Mouse (Mus musculus): ENCODE results near the gene Fgfbp1. TPM values are rescaled to one million over a fixed set of nuclear protein-coding genes. Genes with fewer than 3 reads are reported as not detected.

The Fgfbp1 gene
- polyA plus RNA-seq, 1 experiment from 2014 or later: 82.5 TPM

GRCm38 (mm10) chr5:43971156-43971555, 10.4 kb downstream of the Fgfbp1 start:
- no peaks in the 10 kb centered on the region for H3K27me3 ChIP-seq (replicated peaks)
- H3K27ac ChIP-seq: no peak overlapping the region
- no peak overlapping the region for H3K9ac ChIP-seq
- peak; percentile 88 for ATAC-seq
- WGBS: 38% methylated on average over 2 of the region's 2 CpGs
- no peak overlapping the region for H3K4me3 ChIP-seq (replicated peaks)
- H3K9me3 ChIP-seq: no peaks in the 10 kb centered on the region
- H3K4me1 ChIP-seq (replicated peaks): no peaks in the 10 kb centered on the region
- H3K4me2 ChIP-seq (replicated peaks): 0 out of 2 replicates have a peak overlapping the region, but pooled peaks have one; percentile 14
- no peaks in the 10 kb centered on the region for H3K36me3 ChIP-seq

- peak; percentile 67 for ATAC-seq
- no peak overlapping the region for H3K9ac ChIP-seq
- H3K9me3 ChIP-seq: no peaks in the 10 kb centered on the region
- no peaks in the 10 kb centered on the region for H3K27me3 ChIP-seq (replicated peaks)
- H3K4me1 ChIP-seq (replicated peaks): no peaks in the 10 kb centered on the region
- WGBS: 64% methylated on average over 2 of the region's 2 CpGs
- H3K27ac ChIP-seq: no peak overlapping the region
- no peak overlapping the region for H3K4me2 ChIP-seq (replicated peaks)
- no peaks in the 10 kb centered on the region for H3K36me3 ChIP-seq
- H3K4me3 ChIP-seq (replicated peaks): no peak overlapping the region
Measured at GRCm38 (mm10) chr5:43970532-43970931, 11.0 kb downstream of the Fgfbp1 start.

GRCm38 (mm10) chr5:43968634-43969033, 12.9 kb downstream of the Fgfbp1 start:
- no peak overlapping the region for H3K9ac ChIP-seq
- no peak overlapping the region for H3K27ac ChIP-seq
- WGBS: 55% methylated on average over 2 of the region's 2 CpGs
- no peaks in the 10 kb centered on the region for H3K36me3 ChIP-seq
- no peak overlapping the region for H3K4me3 ChIP-seq (replicated peaks)
- H3K4me1 ChIP-seq (replicated peaks): no peaks in the 10 kb centered on the region
- H3K27me3 ChIP-seq (replicated peaks): no peaks in the 10 kb centered on the region
- ATAC-seq: no peak
- H3K9me3 ChIP-seq: no peaks in the 10 kb centered on the region
- no peak overlapping the region for H3K4me2 ChIP-seq (replicated peaks)

GRCm38 (mm10) chr5:43961056-43961455, 20.5 kb downstream of the Fgfbp1 start:
- Histone ChIP-seq H3K36me3 (no peaks in the 10 kb centered on the region), H3K27ac (no peak overlapping the region), H3K4me3 (replicated peaks) (no peak overlapping the region), H3K4me1 (replicated peaks) (no peaks in the 10 kb centered on the region), H3K9me3 (no peaks in the 10 kb centered on the region), H3K27me3 (replicated peaks) (no peaks in the 10 kb centered on the region), H3K9ac (no peak overlapping the region), H3K4me2 (replicated peaks) (no peak overlapping the region)
- WGBS: 89% methylated on average over 3 of the region's 3 CpGs
- no peak for ATAC-seq

- Histone ChIP-seq H3K36me3 (no peaks in the 10 kb centered on the region), H3K27ac (no peak overlapping the region), H3K4me1 (replicated peaks) (no peaks in the 10 kb centered on the region), H3K9ac (no peak overlapping the region), H3K4me3 (replicated peaks) (no peak overlapping the region), H3K9me3 (no peaks in the 10 kb centered on the region), H3K4me2 (replicated peaks) (no peak overlapping the region), H3K27me3 (replicated peaks) (no peaks in the 10 kb centered on the region)
- ATAC-seq: no peak
- WGBS: 76% methylated on average over 3 of the region's 3 CpGs
Measured at GRCm38 (mm10) chr5:43959884-43960440, 21.6 kb downstream of the Fgfbp1 start.

- Histone ChIP-seq H3K9ac (no peak overlapping the region), H3K4me3 (replicated peaks) (no peak overlapping the region), H3K36me3 (no peaks in the 10 kb centered on the region), H3K4me1 (replicated peaks) (peaks cover 4% of the 10 kb centered on the region), H3K9me3 (no peaks in the 10 kb centered on the region), H3K4me2 (replicated peaks) (no peak overlapping the region), H3K27me3 (replicated peaks) (no peaks in the 10 kb centered on the region), H3K27ac (no peak overlapping the region)
- no peak for ATAC-seq
- 57% methylated on average over 1 of the region's 1 CpGs for WGBS
Measured at GRCm38 (mm10) chr5:43953241-43953640, 28.3 kb downstream of the Fgfbp1 start.

GRCm38 (mm10) chr5:43948748-43949275, 32.8 kb downstream of the Fgfbp1 start:
- Histone ChIP-seq H3K4me1 (replicated peaks) (peaks cover 16% of the 10 kb centered on the region), H3K4me3 (replicated peaks) (peak overlapping the region; percentile 28), H3K4me2 (replicated peaks) (peak overlapping the region; percentile 64), H3K9ac (0 out of 2 replicates have a peak overlapping the region, but pooled peaks have one; percentile 36), H3K9me3 (no peaks in the 10 kb centered on the region), H3K27me3 (replicated peaks) (no peaks in the 10 kb centered on the region), H3K27ac (peak overlapping the region; percentile 90), H3K36me3 (no peaks in the 10 kb centered on the region)
- WGBS: 2% methylated on average over 8 of the region's 8 CpGs
- ATAC-seq: peak; percentile 48

GRCm38 (mm10) chr5:43948111-43948743, 33.4 kb downstream of the Fgfbp1 start:
- Histone ChIP-seq H3K27ac (peak overlapping the region; percentile 90), H3K4me3 (replicated peaks) (peak overlapping the region; percentile 28), H3K4me1 (replicated peaks) (peaks cover 16% of the 10 kb centered on the region), H3K9ac (no peak overlapping the region; the same call in 1 of the 2 replicates), H3K36me3 (no peaks in the 10 kb centered on the region), H3K4me2 (replicated peaks) (peak overlapping the region; percentile 64), H3K27me3 (replicated peaks) (no peaks in the 10 kb centered on the region), H3K9me3 (no peaks in the 10 kb centered on the region)
- WGBS: 2% methylated on average over 27 of the region's 27 CpGs
- ATAC-seq: peak; percentile 97

- 21% methylated on average over 9 of the region's 9 CpGs for WGBS
- Histone ChIP-seq H3K4me3 (replicated peaks) (peak overlapping the region; percentile 28; the same call in 1 of the 2 replicates), H3K36me3 (no peaks in the 10 kb centered on the region), H3K9me3 (no peaks in the 10 kb centered on the region), H3K27ac (peak overlapping the region; percentile 90), H3K9ac (no peak overlapping the region), H3K4me2 (replicated peaks) (peak overlapping the region; percentile 64), H3K27me3 (replicated peaks) (no peaks in the 10 kb centered on the region), H3K4me1 (replicated peaks) (peaks cover 16% of the 10 kb centered on the region)
- ATAC-seq: peak; percentile 31
Measured at GRCm38 (mm10) chr5:43947330-43947977, 34.1 kb downstream of the Fgfbp1 start.

- Histone ChIP-seq H3K4me2 (replicated peaks) (no peak overlapping the region), H3K36me3 (no peaks in the 10 kb centered on the region), H3K4me1 (replicated peaks) (no peaks in the 10 kb centered on the region), H3K4me3 (replicated peaks) (no peak overlapping the region), H3K9me3 (no peaks in the 10 kb centered on the region), H3K27ac (no peak overlapping the region), H3K9ac (no peak overlapping the region), H3K27me3 (replicated peaks) (no peaks in the 10 kb centered on the region)
- WGBS: 37% methylated on average over 2 of the region's 2 CpGs
- ATAC-seq: peak; percentile 56
Measured at GRCm38 (mm10) chr5:43933269-43933668, 48.3 kb downstream of the Fgfbp1 start.

All from intestine, embryonic 15.5 days (tissue).